Mouse (Mus musculus) midbrain, embryonic 16.5 days (tissue): ENCODE measurements around the gene Hes2. TPM values are rescaled to one million over a fixed set of nuclear protein-coding genes. Genes with fewer than 3 reads are reported as not detected.

Source experiments
- ATAC-seq: fragments of 200-750 bp; cut with Nextera tagmentation; 2 replicates; pipeline ENCODE4 v1.8.0; 2017; ENCODE audit warnings: moderate TSS enrichment
- H3K27ac ChIP-seq: fragments of 300-500 bp; sonication (generic); 2 replicates; pipeline ENCODE4 v1.5.1; 2014; ENCODE audit warnings: mild to moderate bottlenecking, low read length, mixed read lengths
- H3K27me3 ChIP-seq: fragments of 300-500 bp; sonication (generic); 2 replicates; pipeline ENCODE4 v1.6.1; 2014; ENCODE audit warnings: low read depth, low read length, mixed read lengths; ENCODE audit not compliant: control insufficient read depth, insufficient read depth
- H3K36me3 ChIP-seq: fragments of 300-500 bp; sonication (generic); 2 replicates; pipeline ENCODE4 v1.6.1; 2014; ENCODE audit warnings: mild to moderate bottlenecking, low read length, moderate library complexity, mixed read lengths; ENCODE audit not compliant: control insufficient read depth, insufficient read depth
- H3K4me1 ChIP-seq: fragments of 300-500 bp; sonication (generic); 2 replicates; pipeline ENCODE4 v1.6.1; 2014; ENCODE audit warnings: mild to moderate bottlenecking, low read length, mixed read lengths; ENCODE audit not compliant: control insufficient read depth, insufficient read depth
- H3K4me2 ChIP-seq: fragments of 300-500 bp; sonication (generic); 2 replicates; pipeline ENCODE4 v1.6.1; 2014; ENCODE audit warnings: mild to moderate bottlenecking, low read length, mixed read lengths
- H3K4me3 ChIP-seq: fragments of 300-500 bp; sonication (generic); 2 replicates; pipeline ENCODE4 v1.5.1; 2014; ENCODE audit warnings: low read depth, mild to moderate bottlenecking, low read length, moderate library complexity, mixed read lengths
- H3K9ac ChIP-seq: fragments of 300-500 bp; sonication (generic); 2 replicates; pipeline ENCODE4 v1.6.1; 2014; ENCODE audit warnings: low read depth, low read length, mixed read lengths
- H3K9me3 ChIP-seq: fragments of 300-500 bp; sonication (generic); replicated peaks from 2 replicates; pipeline ENCODE4 v1.6.1; 2014; ENCODE audit warnings: mild to moderate bottlenecking, low read length, mixed read lengths; ENCODE audit not compliant: control insufficient read depth, poor library complexity, severe bottlenecking
- WGBS: fragments of 180-500 bp; shearing (Covaris S2); extraction: QIAGEN DNeasy Blood & Tissue Kit; methylation state at CpG from one replicate; pipeline ENCODE4 v1.1.7; 2014; 5-methylcytosine and 5-hydroxymethylcytosine counted together
- polyA plus RNA-seq: library from polyadenylated mRNA; unstranded; fragments of >200 nt; fragmentation: Nextera tagmentation; extraction: Ambion mirVana; gene quantifications from 2 replicates; pipeline ENCODE4 v1.2.1, GENCODE M21; 2015

The Hes2 gene
- polyA plus RNA-seq, 1 experiment from 2014 or later = not detected

DNA sequence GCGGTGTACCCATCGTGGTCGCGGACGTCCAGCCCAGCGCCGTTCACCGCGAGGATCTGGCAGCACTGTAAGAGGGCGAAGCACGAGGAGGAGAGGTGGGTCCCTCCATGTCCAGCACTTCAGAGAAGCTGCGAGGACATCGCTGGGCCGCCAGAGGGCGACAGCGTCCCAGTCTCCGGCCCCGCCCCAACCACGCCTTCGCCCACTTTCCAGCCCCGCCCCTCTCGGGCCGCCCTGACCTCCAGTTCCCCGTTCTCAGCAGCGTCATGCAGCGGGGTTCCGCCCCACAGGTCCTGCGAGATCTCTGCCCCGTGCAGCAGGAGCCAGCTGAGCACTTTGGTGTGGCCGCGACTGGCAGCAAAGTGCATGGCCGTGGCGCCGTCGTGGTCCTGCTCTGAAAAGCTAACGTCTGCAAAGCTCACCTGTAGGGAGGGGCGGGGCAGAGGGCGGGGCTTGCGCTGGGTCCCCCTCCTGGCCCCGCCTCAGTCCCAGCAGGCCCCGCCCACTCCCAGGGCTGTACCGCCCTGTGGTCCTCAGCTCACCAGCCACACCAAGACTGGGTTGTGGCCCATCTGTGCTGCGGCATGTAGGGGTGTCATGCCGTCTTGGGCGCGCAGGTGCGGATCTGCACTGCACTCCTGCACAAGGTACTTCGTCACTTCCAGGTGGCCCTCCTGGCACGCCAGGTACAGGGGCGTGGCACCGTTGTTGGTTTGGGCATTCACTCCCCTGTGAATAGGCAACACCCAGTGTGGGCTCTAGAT, 20.0 kb upstream of the Hes2 start:
- Histone ChIP-seq H3K27me3 (peaks cover 18% of the 10 kb centered on the region), H3K36me3 (no peaks in the 10 kb centered on the region), H3K4me3 (peak overlapping the region; percentile 44), H3K4me1 (peaks cover 7% of the 10 kb centered on the region; the same call in 1 of the 2 replicates), H3K9me3 (no peaks in the 10 kb centered on the region), H3K9ac (peak overlapping the region; percentile 61), H3K27ac (no peak overlapping the region), H3K4me2 (peak overlapping the region; percentile 75)
- peak; percentile 68 for ATAC-seq
- 4% methylated on average over 44 of the region's 51 CpGs for WGBS

DNA sequence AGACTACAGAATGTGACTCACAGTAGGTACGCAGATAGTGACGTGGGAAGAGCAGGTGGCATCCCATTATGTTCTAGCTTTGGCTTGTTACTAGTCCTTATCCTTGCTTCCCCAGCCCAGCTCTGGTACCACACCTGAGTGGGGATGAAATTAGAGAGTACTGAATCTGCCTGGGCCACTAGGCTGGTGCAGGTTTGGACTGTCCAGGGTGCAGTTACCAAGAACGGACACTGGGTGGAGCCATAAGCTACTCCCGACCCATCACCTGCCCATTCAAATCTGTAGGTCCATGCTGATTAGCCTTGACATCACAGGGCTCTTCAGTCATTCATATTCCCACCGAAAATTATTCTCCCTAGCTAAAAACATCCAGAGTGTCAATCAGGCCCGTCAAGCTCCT, 18.2 kb upstream of the Hes2 start:
- 31% methylated on average over 6 of the region's 6 CpGs for WGBS
- H3K4me2 ChIP-seq = no peak overlapping the region
- no peak overlapping the region for H3K9ac ChIP-seq
- H3K4me3 ChIP-seq = no peak overlapping the region
- no peaks in the 10 kb centered on the region for H3K9me3 ChIP-seq
- H3K36me3 ChIP-seq = no peaks in the 10 kb centered on the region
- peaks cover 7% of the 10 kb centered on the region; the same call in 1 of the 2 replicates for H3K4me1 ChIP-seq
- peaks cover 11% of the 10 kb centered on the region for H3K27me3 ChIP-seq
- ATAC-seq = no peak
- no peak overlapping the region for H3K27ac ChIP-seq

DNA sequence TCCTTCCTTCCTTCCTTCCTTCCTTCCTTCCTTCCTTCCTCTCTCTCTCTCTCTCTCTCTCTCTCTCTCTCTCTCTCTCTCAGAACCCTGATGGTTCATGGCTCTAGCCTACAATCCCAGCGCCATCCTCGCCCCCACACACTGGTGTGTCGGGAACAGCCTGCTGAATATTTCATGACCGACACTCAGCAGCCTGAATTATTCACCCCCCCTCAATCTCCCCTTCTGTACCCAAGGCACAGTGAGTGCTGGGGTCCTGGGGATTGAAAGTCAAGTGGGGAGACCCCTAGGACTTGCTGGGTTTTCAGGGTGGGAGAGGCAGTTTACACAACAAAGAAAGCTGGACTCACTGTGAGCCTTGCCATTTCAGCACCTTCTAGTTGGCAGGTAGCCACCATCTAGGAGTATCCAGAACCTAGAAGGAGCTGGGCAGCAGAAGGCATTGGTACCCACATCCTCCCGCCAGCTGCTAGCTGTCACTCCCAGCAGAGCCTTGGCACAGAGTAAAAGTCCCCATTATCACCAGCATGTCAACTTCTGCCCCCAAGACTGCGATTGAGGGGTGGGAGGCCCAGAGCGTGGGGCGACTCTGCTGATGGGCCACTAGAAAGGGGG, 17.0 kb upstream of the Hes2 start:
- peaks cover 7% of the 10 kb centered on the region; the same call in 1 of the 2 replicates for H3K4me1 ChIP-seq
- no peak overlapping the region for H3K4me3 ChIP-seq
- H3K9ac ChIP-seq = no peak overlapping the region
- no peak for ATAC-seq
- no peaks in the 10 kb centered on the region for H3K9me3 ChIP-seq
- H3K27ac ChIP-seq = no peak overlapping the region
- no peaks in the 10 kb centered on the region for H3K36me3 ChIP-seq
- H3K4me2 ChIP-seq = no peak overlapping the region
- H3K27me3 ChIP-seq = peaks cover 11% of the 10 kb centered on the region
- 61% methylated on average over 8 of the region's 8 CpGs for WGBS

DNA sequence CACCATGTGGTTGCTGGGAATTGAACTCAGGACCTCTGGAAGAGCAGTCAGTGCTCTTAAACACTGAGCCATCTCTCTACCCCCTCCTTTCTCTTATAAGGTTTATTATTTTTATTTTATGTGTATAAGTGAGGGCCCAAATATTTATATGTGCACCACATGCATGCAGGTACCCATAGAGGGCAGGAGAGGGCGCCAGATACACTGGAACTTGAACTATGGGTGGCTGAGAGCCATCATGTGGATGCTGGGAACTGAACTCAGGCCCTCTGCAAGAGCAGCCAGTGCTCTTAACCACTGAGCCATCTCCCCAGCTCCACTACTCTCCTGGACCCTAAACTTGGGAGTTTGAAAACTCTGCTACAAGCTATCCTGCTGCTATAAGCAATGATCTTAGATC, 15.0 kb upstream of the Hes2 start:
- no peak overlapping the region for H3K4me3 ChIP-seq
- ATAC-seq = no peak
- peaks cover 3% of the 10 kb centered on the region; the same call in 1 of the 2 replicates for H3K4me1 ChIP-seq
- H3K27ac ChIP-seq = no peak overlapping the region
- 35% methylated on average over 1 of the region's 1 CpGs for WGBS
- H3K4me2 ChIP-seq = no peak overlapping the region
- no peak overlapping the region for H3K9ac ChIP-seq
- H3K27me3 ChIP-seq = peaks cover 10% of the 10 kb centered on the region
- no peaks in the 10 kb centered on the region for H3K36me3 ChIP-seq
- no peaks in the 10 kb centered on the region for H3K9me3 ChIP-seq

DNA sequence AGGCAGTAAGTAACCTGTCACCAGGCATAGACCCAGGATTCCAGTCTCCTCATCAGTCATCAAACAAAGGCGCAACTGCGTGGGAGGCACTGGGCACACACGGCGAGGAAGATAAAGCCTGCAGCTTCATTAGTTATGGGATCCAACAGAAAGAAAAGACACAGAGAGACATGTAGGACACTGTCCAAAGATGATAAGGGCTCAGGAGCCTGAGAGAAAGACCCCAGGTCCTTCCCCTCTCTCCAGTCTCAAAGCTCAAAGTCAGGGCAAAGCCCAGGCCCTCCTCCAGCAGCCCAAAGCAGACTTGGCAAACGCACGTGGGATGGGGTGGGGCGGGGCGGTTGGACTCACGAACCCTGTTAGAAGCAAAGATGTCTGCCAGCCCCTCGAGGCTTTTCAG, 13.2 kb upstream of the Hes2 start:
- no peaks in the 10 kb centered on the region for H3K4me1 ChIP-seq
- no peaks in the 10 kb centered on the region for H3K36me3 ChIP-seq
- ATAC-seq = no peak
- 73% methylated on average over 10 of the region's 10 CpGs for WGBS
- no peaks in the 10 kb centered on the region for H3K9me3 ChIP-seq
- H3K9ac ChIP-seq = no peak overlapping the region
- peaks cover 7% of the 10 kb centered on the region for H3K27me3 ChIP-seq
- H3K4me3 ChIP-seq = no peak overlapping the region
- no peak overlapping the region for H3K4me2 ChIP-seq
- no peak overlapping the region for H3K27ac ChIP-seq

DNA sequence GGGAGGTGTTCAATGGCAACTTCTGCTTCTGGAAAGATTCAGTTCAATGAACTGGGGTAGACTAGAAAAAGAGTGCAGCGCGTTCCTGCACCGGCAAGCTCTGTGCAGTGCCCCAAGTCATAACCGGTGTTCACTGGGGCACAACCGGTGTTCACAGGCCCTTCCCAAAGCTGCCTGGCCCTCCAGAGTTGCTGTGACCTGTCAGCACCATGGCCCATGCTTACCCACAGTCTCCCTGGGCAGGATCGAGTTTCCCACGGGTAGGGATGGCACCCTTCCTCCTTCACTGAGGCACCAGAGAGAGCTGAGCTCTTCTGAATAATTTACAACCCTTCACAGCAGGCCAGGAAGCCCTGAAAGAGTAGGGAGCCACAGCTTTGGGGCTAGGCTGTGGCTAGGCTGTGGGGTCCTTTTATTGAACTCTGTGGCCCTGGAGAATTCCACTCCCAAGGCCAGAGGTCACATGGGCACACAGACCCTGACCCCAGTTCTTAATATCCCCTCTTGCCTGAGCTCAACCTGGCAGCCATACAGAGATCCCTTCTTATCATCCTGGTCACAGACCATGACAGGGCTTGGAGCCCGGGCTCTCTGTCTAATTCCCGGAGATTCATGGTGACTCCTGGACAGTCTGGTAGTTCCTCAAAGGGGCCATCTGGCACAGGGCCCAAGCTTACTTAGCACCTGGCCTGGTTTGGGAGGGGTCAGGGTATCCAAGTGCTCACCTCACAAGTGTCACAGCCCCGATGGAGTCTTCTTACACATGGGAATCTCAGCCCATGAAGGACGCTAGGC, 12.4 kb upstream of the Hes2 start:
- Histone ChIP-seq H3K27ac (no peak overlapping the region), H3K4me2 (no peak overlapping the region), H3K9ac (no peak overlapping the region), H3K27me3 (peaks cover 12% of the 10 kb centered on the region), H3K4me3 (no peak overlapping the region), H3K4me1 (no peaks in the 10 kb centered on the region), H3K9me3 (no peaks in the 10 kb centered on the region), H3K36me3 (no peaks in the 10 kb centered on the region)
- no peak for ATAC-seq
- WGBS = 63% methylated on average over 11 of the region's 11 CpGs

DNA sequence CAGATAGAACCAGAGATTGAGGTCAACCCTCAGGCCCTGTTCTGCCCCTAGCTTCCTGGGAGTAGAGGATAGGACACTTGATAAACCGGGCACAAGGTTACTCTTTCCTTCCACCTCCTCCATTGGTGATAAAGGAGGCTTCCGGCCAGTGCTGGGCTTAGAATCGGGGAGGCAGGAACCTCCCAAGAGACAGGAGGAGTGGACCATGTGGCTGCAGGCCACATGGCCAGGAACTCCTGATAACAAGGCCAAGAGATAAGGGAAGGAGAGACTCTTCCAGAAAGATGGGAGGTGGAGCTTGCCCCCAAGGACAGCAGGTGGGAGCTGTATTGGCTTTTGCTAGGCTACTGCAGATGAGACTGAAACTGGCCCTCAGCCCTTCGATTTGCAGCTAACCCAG, 8.1 kb upstream of the Hes2 start:
- no peaks in the 10 kb centered on the region for H3K9me3 ChIP-seq
- ATAC-seq = no peak
- no peak overlapping the region for H3K9ac ChIP-seq
- H3K4me3 ChIP-seq = no peak overlapping the region
- no peak overlapping the region for H3K27ac ChIP-seq
- 79% methylated on average over 4 of the region's 4 CpGs for WGBS
- peaks cover 40% of the 10 kb centered on the region for H3K27me3 ChIP-seq
- peaks cover 7% of the 10 kb centered on the region; the same call in 1 of the 2 replicates for H3K4me1 ChIP-seq
- no peaks in the 10 kb centered on the region for H3K36me3 ChIP-seq
- H3K4me2 ChIP-seq = no peak overlapping the region

DNA sequence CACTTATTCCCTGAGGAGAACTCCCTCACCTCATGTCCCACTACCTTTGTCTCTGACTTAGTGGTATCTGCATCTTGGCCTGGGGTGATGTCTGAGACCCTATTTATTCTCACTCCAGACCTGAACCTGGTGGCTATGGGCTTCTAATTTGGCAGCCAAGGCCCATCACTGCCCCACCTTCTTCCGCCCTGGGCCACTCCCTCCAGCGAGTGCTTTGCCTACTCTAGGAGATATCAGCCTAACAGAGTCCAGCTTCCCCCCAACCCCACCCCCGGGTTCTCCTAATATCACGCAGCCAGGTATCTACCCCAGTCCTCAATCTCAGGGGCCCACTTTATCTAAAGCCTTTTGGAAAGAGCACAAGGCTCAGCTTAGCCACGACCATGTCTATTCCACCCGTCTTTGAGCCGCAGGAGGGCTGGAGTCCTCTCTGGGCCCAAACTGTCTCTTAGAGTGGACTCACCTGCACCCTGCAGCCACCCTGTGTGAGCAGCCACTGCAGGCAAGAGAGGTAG, 7.2 kb upstream of the Hes2 start:
- H3K27me3 ChIP-seq = peaks cover 40% of the 10 kb centered on the region
- peaks cover 7% of the 10 kb centered on the region; the same call in 1 of the 2 replicates for H3K4me1 ChIP-seq
- no peak overlapping the region for H3K27ac ChIP-seq
- no peak overlapping the region for H3K9ac ChIP-seq
- H3K9me3 ChIP-seq = no peaks in the 10 kb centered on the region
- peak; percentile 39; the same call in 1 of the 2 replicates for ATAC-seq
- H3K4me3 ChIP-seq = peak overlapping the region; percentile 14; the same call in 1 of the 2 replicates
- H3K4me2 ChIP-seq = peak overlapping the region; percentile 33
- no peaks in the 10 kb centered on the region for H3K36me3 ChIP-seq
- WGBS = 18% methylated on average over 7 of the region's 7 CpGs
